Mouse (Mus musculus) yolk sac, embryonic 10.5 days (tissue): ENCODE data around the gene Purb.
A peak's percentile ranks its signal among the peaks of the same experiment; 100 is the strongest.
"Not testable (repeated sequence)": the region's sequence is repeated elsewhere in the genome, so short reads cannot be mapped to it uniquely, and the experiment has no call there.

Source experiments
- DNase-seq: peaks from one replicate; pipeline ENCODE4 v3.0.0-alpha.2; 2017; ENCODE audit warnings: low spot score

Gene Purb

DNA sequence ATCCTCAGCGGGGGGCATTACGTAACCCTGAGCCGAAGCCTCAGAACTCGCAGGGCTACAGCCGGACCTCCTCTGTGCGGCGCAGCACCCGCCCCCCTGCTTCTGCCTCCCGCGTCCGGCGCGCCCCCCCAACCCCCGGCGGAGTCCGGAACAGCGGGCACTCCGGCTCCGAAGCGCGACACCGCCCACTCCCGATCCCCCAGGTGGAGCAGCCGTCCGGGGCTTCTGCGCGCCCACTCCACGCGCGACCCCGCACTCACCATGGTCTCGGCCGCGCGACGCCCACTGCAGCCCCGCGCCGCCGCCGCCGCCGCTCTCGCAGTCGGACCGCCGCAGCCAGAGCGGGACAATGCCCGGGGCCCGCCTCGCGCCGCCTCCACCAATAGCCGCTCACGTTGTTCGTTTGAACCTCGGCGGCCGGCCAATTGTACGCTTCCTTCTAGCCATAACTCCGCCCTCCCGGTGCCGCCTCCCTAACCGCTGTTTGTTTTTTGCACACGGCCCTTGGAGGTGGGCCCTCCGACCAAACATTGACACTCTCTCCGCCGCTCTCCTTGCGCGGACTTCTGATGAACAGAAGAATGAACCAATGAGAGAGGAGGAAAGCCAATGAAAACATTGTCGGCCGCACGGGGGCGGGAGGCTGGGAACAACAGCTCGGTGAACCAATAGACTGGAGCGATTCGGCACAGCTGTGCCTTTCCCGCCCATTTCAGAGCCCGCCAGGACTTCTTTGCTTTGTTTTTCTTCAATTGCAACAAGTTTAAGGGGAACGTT, 31.5 kb downstream of the Purb start, which contains the start of gene H2afv:
H2afv (minus strand) TSS at position 367 of the 777 bp plus-strand sequence.
- DNase-seq = peak; percentile 99

DNA sequence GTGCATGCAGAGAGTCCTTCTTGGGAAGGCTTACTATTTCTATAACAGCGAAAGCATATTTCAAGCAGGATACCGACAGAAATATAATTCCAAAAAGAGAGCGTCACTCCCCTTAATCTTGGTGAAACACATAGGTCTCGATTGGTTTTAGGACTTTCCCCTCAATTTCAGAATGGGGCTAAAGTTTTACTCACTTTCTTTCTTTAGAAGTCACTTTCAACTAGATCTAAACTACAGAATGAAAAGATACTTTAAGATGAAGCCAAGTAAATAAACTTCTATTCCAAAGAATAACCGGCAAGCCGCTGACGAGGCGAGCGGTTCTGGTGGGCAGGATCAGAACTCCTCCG, 32.0 kb downstream of the Purb start:
- no peak for DNase-seq

DNA sequence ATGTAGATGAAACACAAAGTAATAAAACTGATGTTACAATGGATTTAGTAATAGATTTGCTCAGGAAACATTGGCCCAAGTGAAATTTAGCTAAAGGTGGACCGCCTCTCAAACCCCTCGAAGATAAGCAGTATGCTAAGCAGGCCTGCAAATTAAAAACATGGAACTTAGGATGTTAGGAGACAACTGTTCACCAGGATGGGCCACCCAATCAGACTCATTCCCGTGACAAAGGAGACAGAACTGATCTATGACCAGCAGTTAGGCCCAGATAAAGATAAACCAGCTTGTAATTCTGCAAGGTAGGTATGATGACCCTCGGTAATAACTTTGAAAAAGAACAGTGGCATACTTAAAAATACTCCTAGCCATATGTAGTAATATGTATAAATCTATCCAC, 32.6 kb downstream of the Purb start:
- DNase-seq = no peak

DNA sequence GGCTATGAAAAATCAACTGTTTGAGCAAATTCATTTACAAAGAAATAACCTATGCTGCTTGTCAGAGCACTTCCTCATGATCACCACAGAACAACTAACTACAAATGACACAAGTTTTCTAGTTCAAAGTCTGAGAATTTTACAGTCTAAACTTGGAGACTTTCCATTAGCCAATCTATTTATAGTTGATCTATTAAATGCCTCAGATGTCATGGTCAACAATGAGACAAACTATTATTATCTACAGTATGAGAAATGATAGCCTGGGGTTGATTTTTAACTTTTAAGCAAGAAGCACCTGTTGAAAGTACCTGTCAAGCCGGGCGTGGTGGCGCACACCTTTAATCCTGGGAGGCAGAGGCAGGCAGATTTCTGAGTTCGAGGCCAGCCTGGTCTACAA, 33.2 kb downstream of the Purb start:
- DNase-seq = no peak

DNA sequence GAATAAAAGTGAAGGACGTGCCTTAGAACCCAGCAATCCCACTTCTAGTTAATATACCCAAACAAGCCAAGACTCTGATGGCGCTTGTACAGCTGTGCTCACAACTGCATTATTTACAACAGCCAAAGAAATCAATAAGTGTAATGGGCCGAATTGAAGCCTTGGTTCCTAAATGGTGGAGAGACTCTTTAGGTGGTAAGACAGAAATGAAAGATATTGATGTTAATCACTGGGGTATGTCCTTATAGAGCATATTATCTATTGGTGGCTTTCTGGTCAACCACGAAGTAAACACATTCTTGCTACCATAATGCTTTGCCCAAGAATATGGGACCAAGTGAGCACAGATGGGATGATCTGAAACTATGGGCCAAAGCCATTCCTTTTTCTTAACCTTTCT, 35.5 kb downstream of the Purb start:
- DNase-seq = no peak

DNA sequence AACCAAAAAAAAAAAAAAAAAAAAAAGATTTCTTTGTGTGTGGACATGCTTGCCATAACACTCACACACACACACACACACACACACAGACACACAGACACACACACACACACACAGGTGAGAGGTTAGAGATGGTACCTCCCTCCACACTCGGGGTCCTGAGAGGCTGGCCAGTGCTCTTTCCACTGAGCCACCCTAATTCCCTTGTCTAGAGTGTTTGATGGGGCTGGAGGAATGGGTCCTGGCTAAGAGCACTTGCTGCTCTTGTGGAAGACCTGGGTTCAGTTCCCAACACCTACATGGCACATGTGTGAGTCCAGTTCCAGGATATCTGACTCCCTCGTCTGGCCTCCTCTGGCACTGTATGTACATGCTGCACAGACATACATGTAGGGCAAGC, 38.0 kb downstream of the Purb start:
- DNase-seq = no peak

DNA sequence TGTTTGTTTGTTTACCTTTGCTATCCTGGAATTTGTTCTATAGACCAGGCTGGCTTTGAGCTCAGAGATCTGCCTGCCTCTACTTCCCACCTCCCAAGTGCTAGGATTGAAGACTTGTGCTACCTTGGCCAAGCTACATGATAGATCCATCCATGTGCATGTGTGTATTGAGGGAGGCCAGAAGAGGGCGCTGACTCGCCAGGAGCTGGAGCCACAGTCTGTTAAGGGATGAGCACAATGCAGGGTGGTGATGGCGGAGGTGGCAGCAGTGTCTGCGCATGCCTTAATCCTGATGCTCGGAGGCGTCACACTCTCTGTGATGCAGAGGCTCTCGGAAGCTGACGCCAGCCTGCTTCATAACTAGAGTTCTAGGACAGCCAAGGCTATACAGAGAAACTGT, 39.3 kb downstream of the Purb start:
- DNase-seq = no peak

DNA sequence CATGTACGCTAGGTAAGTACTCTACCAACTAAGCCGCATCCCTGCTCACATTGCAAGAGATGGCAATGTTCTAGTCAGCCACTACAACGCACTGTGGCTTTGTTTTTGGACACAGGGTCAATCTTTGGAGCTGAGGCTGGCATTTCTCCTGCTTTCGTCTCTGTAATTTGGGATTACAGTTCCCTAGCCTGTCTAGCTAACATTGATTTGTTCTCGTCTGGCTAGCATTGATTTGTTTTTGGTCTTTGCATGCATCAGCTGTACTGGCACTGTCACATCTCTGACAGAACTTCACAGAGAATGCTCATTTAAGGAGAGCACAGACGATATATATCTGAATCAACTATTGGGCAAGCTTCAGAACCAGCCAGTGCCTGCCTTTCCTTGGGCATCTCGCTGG, 45.5 kb downstream of the Purb start:
- no peak for DNase-seq

DNA sequence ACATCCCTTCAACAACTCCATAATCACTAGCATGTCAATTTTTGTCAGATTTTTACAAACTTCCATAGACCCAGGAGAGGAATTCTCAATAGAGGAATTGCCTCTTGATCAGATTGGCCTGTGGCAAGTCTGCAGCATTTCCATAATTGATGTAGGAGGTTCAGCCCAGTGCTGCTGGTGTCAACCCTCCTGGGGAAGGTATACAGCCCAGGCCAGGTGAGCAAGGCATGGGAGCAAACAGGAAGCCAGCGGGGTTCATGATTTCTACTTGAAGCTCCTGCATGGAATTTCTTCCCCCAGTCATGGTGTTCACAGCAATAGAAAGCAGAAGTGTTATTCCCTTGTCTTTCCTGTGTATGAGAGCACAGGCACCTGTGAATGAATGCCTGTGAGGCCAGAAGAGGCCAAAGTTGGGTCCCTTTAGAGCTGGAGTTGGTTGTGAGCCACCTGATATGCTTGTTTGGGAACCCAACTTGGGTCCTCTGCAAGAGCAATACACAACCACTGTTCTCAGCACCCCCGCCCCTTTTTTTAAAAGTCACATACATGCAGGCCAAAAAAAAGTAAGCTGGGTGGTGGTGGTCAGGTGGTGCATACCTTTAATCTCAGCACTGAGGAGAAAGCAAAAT, 54.9 kb downstream of the Purb start:
- DNase-seq = no peak

DNA sequence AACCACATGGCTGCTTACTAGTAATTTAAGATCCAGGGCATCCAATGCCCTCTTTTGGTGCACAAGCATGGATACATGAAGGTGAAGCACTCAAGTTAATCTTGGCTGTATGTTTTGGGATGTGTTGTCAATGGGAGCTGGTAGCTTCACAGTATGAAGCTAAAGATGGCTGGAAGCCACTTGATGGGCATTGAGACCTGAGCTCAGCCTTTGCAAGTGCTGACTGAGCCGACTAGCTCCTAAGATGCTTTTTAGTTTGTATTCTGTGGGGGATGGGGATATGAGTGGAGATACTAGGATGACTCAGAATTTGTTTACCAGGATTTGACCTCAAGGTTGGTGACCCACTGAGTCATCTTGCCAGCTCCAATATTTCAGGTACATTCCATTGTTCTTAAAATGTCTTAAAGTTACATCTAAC, 55.4 kb downstream of the Purb start:
- DNase-seq = peak; percentile 39

DNA sequence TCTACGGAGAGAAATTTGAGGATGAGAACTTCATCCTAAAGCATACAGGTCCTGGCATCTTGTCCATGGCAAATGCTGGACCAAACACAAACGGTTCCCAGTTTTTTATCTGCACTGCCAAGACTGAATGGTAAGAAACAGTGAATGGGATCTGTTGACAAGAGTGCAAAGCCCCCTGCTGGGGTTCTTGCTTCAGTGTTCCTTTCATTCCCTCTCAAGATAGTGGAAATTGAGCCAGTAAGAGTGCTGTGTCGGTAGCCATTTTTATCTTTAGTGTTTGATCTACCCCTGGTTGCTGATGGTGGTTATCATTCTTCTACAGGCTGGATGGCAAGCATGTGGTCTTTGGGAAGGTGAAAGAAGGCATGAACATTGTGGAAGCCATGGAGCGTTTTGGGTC, 56.6 kb downstream of the Purb start:
- DNase-seq = not testable (repeated sequence)

DNA sequence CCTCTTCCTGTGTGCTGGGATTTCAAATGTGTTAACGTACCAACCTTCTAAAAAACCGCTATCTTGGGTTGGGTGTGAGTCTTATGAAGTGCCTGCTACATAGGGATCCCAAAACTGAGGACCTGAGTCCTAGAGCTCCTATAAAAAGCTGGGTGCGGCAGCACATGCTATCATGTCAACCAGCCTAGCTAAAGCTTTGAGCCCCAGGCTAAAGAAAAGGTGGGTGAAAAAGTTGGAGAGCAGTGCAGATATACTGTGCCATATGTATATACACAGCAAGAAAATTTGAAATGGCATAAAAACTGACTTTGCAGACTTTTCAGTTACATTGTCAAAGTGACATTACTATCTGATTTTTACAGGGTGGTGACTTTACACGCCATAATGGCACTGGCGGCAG, 57.0 kb downstream of the Purb start:
- DNase-seq = no peak
